ENCODE assay signal across 10 mouse cellular contexts in genomic region chr2:59854363-59854762, GRCm38 (mm10).
"Had no signal": no experiment of that assay in that cellular context is flagged by ENCODE, and none has a peak within 500 bp of the region (broad histone marks: within the 10 kb centered on the region; RNA-seq: fewer than 3 reads in every experiment).

No protein-coding gene starts in this region.

- DNase-seq: kidney, postnatal 10 days; kidney, postnatal 4 days; liver; liver, embryonic 13.5 days; liver, postnatal 0 days; lung, postnatal 14 days; retina, postnatal 1 day; right cerebral cortex, postnatal 14 days; thymus, postnatal 25 days had no signal

- ATAC-seq: liver, postnatal 0 days; midbrain, embryonic 16.5 days had no signal
